Mouse (Mus musculus) heart, postnatal 10 days (tissue): ENCODE data around the gene Fgf6. TPM values are rescaled to one million over a fixed set of nuclear protein-coding genes. Genes with fewer than 3 reads are reported as not detected.

Experiments used
- total RNA-seq, 2 experiments: library from RNA; stranded (reverse); gene quantifications; 2 replicates each; pipeline ENCODE4 v1.2.3; 2021

Fgf6 gene
- total RNA-seq, 2 experiments from 2014 or later = 0.15 to 0.22 TPM

Other genes with a start within 250 kb of the Fgf6 start
- 100 to 1,000 TPM; 567 to 590 TPM for gene Ndufa9, start 166.4 kb upstream of the Fgf6 start, total RNA-seq
- gene Akap3, start 162.5 kb upstream of the Fgf6 start, total RNA-seq = not detected
- not detected for gene Dyrk4, start 93.7 kb upstream of the Fgf6 start, total RNA-seq
- 10 to 100 TPM in 1 of 2 experiments, 1 to 10 TPM in 1; 8.6 to 10.0 TPM for gene Rad51ap1, start 76.0 kb upstream of the Fgf6 start, total RNA-seq
- gene D6Wsu163e, start 75.6 kb upstream of the Fgf6 start, total RNA-seq = 10 to 100 TPM; 12.9 to 14.7 TPM
- gene Fgf23, start 57.3 kb downstream of the Fgf6 start, total RNA-seq = not detected
- 10 to 100 TPM; 38.8 to 40.4 TPM for gene Tigar, start 94.0 kb downstream of the Fgf6 start, total RNA-seq
- 100 to 1,000 TPM; 270 to 328 TPM for gene Ccnd2, start 136.6 kb downstream of the Fgf6 start, total RNA-seq